Comparison of ENCODE assay signal across 20 mouse cellular contexts in the genomic region with DNA sequence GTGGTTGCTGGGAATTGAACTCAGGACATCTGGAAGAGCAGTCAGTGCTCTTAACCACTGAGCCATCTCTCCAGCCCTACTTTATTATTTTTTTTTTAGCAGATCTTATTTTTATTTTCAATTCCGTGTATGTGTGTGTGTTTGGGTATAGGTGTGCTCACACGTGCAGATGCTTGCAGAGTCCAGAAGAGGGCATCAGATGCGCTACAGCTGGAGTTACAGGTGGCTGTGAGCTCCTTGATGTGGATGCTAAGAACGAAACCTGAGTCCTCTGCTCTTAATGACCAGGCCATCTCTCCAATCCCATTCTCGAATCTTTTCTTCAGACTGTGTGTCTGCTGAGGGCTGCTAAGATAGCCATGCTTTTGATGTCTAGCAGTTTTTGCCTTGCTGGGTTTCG. TPM values are rescaled to one million over a fixed set of nuclear protein-coding genes. Genes with fewer than 3 reads are reported as not detected.
A peak's percentile ranks its signal among the peaks of the same experiment; 100 is the strongest.
DNase-seq lines count a peak whose midpoint lies in the region; ATAC-seq and TF ChIP-seq lines count a peak whose summit lies in the region.
"Had no signal": no experiment of that assay in that cellular context is flagged by ENCODE, and none has a peak within 500 bp of the region (broad histone marks: within the 10 kb centered on the region; RNA-seq: fewer than 3 reads in every experiment).

No protein-coding gene starts in this region.

- no peak for TF ChIP-seq EP300 in CH12.LX (IDR thresholded peaks at IDR 0.05; ENCODE audit: low read length)

- in situ Hi-C loops in CH12.LX (cut with MboI; ENCODE audit: low pct_ligation_motif_present, low pct_unique_long_range_greater_than_20kb, low sequenced_read_pairs), result no loop called here

- no peaks in the 10 kb centered on the region for H3K4me1 ChIP-seq in intestine, postnatal 0 days (replicated peaks; ENCODE audit: control insufficient read depth, insufficient read depth, low read length)
- H3K4me1 ChIP-seq in intestine, embryonic 16.5 days (ENCODE audit: control insufficient read depth, insufficient read depth, low read length), result no peaks in the 10 kb centered on the region
- peaks cover 16% of the 10 kb centered on the region for H3K4me1 ChIP-seq in lung, adult 2 months (ENCODE audit: control insufficient read depth, insufficient read depth, low read length)
- H3K4me1 ChIP-seq in CH12.LX (ENCODE audit: control insufficient read depth in 1 of 2, insufficient read depth in 2 of 2), result peaks cover 25 to 89% of the 10 kb centered on the region in 2 experiments
- H3K4me1 ChIP-seq: lung, embryonic 15.5 days had no signal

- TF ChIP-seq RAD21 in CH12.LX (IDR thresholded peaks at IDR 0.05; ENCODE audit: low read depth, low read length), result peak; percentile 17; the same call in 1 of the 2 replicates

- TF ChIP-seq POLR2A in lung, adult 2 months (IDR thresholded peaks at IDR 0.05; ENCODE audit: borderline replicate concordance, extremely low read depth, low read depth, low read length), result no peak
- TF ChIP-seq POLR2A in CH12.LX (IDR thresholded peaks at IDR 0.05; ENCODE audit: low read depth, low read length), result no peak

- H3K4me3 ChIP-seq in intestine, postnatal 0 days (ENCODE audit: low read depth, low read length), result no peak overlapping the region
- H3K4me3 ChIP-seq in intestine, embryonic 16.5 days (ENCODE audit: low read length), result no peak overlapping the region
- no peak overlapping the region for H3K4me3 ChIP-seq in lung, adult 2 months (replicated peaks; ENCODE audit: extremely low read depth, low read depth, low read length)
- no peak overlapping the region for H3K4me3 ChIP-seq in CH12.LX (replicated peaks in 1 of 3; ENCODE audit: low read depth in 2 of 3, low read length in 2 of 3, poor library complexity in 1 of 3)
- H3K4me3 ChIP-seq: embryonic facial prominence, embryonic 13.5 days; forebrain, embryonic 15.5 days; heart, embryonic 10.5 days; hindbrain, embryonic 10.5 days; lung, embryonic 15.5 days; midbrain, embryonic 12.5 days had no signal

- no peak overlapping the region for H3K9ac ChIP-seq in intestine, postnatal 0 days (ENCODE audit: low read depth, low read length)
- no peak overlapping the region for H3K9ac ChIP-seq in intestine, embryonic 16.5 days (ENCODE audit: low read depth, low read length)
- no peak overlapping the region for H3K9ac ChIP-seq in CH12.LX (ENCODE audit: insufficient read depth, low read depth)
- H3K9ac ChIP-seq: embryonic facial prominence, embryonic 13.5 days; forebrain, embryonic 15.5 days; lung, embryonic 15.5 days; midbrain, embryonic 12.5 days had no signal

- H3K36me3 ChIP-seq in intestine, postnatal 0 days (ENCODE audit: control insufficient read depth, insufficient read depth), result no peaks in the 10 kb centered on the region
- no peaks in the 10 kb centered on the region for H3K36me3 ChIP-seq in intestine, embryonic 16.5 days (ENCODE audit: control insufficient read depth, insufficient read depth, low read length)
- H3K36me3 ChIP-seq in CH12.LX (replicated peaks in 1 of 2; ENCODE audit: control insufficient read depth in 1 of 2, insufficient read depth in 1 of 2, low read length in 1 of 2), result peaks cover 26 to 73% of the 10 kb centered on the region in 2 experiments
- H3K36me3 ChIP-seq: embryonic facial prominence, embryonic 13.5 days; forebrain, embryonic 15.5 days; heart, embryonic 10.5 days; hindbrain, embryonic 10.5 days; lung, embryonic 15.5 days; midbrain, embryonic 12.5 days had no signal

- no peak for DNase-seq in lung, adult 2 months
- DNase-seq in lung, postnatal 36 days, result no peak
- DNase-seq in CH12.LX (ENCODE audit: extremely low read depth), result no peak
- peak; percentile 46 for DNase-seq in R1 (ENCODE audit: low read depth, low spot score)
- no peak for DNase-seq in embryo, embryonic 10.5 days (ENCODE audit: low spot score)
- DNase-seq in frontal cortex, postnatal 25 days (ENCODE audit: low spot score in 2 of 2), result no peak
- DNase-seq: adrenal gland, adult 8-10 months; cerebellum, adult 9-11 months; gastrocnemius, postnatal 36 days; kidney, adult 9 months; right cerebral cortex, postnatal 14 days; thymus, postnatal 25 days had no signal

- H3K4me2 ChIP-seq in intestine, postnatal 0 days (replicated peaks; ENCODE audit: low read depth), result no peak overlapping the region
- no peak overlapping the region for H3K4me2 ChIP-seq in intestine, embryonic 16.5 days (ENCODE audit: low read depth, low read length)
- H3K4me2 ChIP-seq in CH12.LX (ENCODE audit: insufficient read depth, low read depth, poor library complexity, severe bottlenecking), result no peak overlapping the region
- H3K4me2 ChIP-seq: embryonic facial prominence, embryonic 13.5 days; forebrain, embryonic 15.5 days; lung, embryonic 15.5 days; midbrain, embryonic 12.5 days had no signal

- H3K79me2 ChIP-seq in CH12.LX (replicated peaks; ENCODE audit: control insufficient read depth, extremely low read depth, insufficient read depth, poor library complexity, severe bottlenecking), result peaks cover 77% of the 10 kb centered on the region

- H3K27ac ChIP-seq in intestine, postnatal 0 days (ENCODE audit: low read depth, low read length), result no peak overlapping the region
- no peak overlapping the region for H3K27ac ChIP-seq in intestine, embryonic 16.5 days (ENCODE audit: low read length)
- H3K27ac ChIP-seq in CH12.LX (ENCODE audit: insufficient read depth, low read depth), result no peak overlapping the region
- H3K27ac ChIP-seq: embryonic facial prominence, embryonic 13.5 days; forebrain, embryonic 15.5 days; heart, embryonic 10.5 days; hindbrain, embryonic 10.5 days; lung, embryonic 15.5 days; midbrain, embryonic 12.5 days had no signal

- H3K9me3 ChIP-seq in intestine, postnatal 0 days (ENCODE audit: control insufficient read depth), result no peaks in the 10 kb centered on the region
- no peaks in the 10 kb centered on the region for H3K9me3 ChIP-seq in intestine, embryonic 16.5 days (ENCODE audit: control insufficient read depth, low read length)
- no peaks in the 10 kb centered on the region for H3K9me3 ChIP-seq in CH12.LX (replicated peaks; ENCODE audit: low read length)
- H3K9me3 ChIP-seq: embryonic facial prominence, embryonic 13.5 days; forebrain, embryonic 15.5 days; heart, embryonic 10.5 days; hindbrain, embryonic 10.5 days; lung, embryonic 15.5 days; midbrain, embryonic 12.5 days had no signal

- WGBS in intestine, postnatal 0 days, result 69% methylated on average over 6 of the region's 6 CpGs
- 70% methylated on average over 6 of the region's 6 CpGs for WGBS in intestine, embryonic 16.5 days
- 78% methylated on average over 6 of the region's 6 CpGs for WGBS in lung, adult 2 months

- dilution Hi-C loops in CH12.LX (cut with MboI; ENCODE audit: extremely low pct_ligation_motif_present, extremely low pct_unique_long_range_greater_than_20kb, low sequenced_read_pairs), result no loop called here

- no peaks in the 10 kb centered on the region for H3K27me3 ChIP-seq in intestine, postnatal 0 days (replicated peaks; ENCODE audit: control insufficient read depth, insufficient read depth, low read length)
- H3K27me3 ChIP-seq in intestine, embryonic 16.5 days (replicated peaks; ENCODE audit: control insufficient read depth, insufficient read depth, low read length), result no peaks in the 10 kb centered on the region
- H3K27me3 ChIP-seq in CH12.LX (replicated peaks), result no peaks in the 10 kb centered on the region
- H3K27me3 ChIP-seq: embryonic facial prominence, embryonic 13.5 days; forebrain, embryonic 15.5 days; lung, embryonic 15.5 days had no signal

- no peak for ATAC-seq in intestine, postnatal 0 days
- ATAC-seq in intestine, embryonic 16.5 days, result no peak
- ATAC-seq: forebrain, embryonic 15.5 days had no signal

- peak; percentile 43; the same call in 1 of the 2 replicates for TF ChIP-seq CTCF in intestine, postnatal 0 days (IDR thresholded peaks at IDR 0.05; ENCODE audit: low read depth)
- peak; percentile 17; the same call in 1 of the 2 replicates for TF ChIP-seq CTCF in lung, adult 2 months (IDR thresholded peaks at IDR 0.05; ENCODE audit: insufficient read depth, low read length)
- peak in 1 of 2 experiments; percentile 42; a peak in 3 of 4 replicates for TF ChIP-seq CTCF in CH12.LX (conservative IDR thresholded peaks at IDR 0.05 in 1 of 2, IDR thresholded peaks at IDR 0.05 in 1 of 2; ENCODE audit: low read depth in 2 of 2, low read length in 2 of 2)

TF ChIP-seq in CH12.LX, 34 proteins besides CTCF, POLR2A, EP300 and RAD21:
- TF ChIP-seq SMC3 (IDR thresholded peaks at IDR 0.05; ENCODE audit: low read depth, low read length), result peak; percentile 26
- no peak for TF ChIP-seq MEF2A (IDR thresholded peaks at IDR 0.05; ENCODE audit: borderline replicate concordance, low read depth, low read length)
TF ChIP-seq in CH12.LX: peak in this region for 1.

RNA-seq across cellular contexts. Expression of gene Fam83d, which starts 41.6 kb away (rescaled TPM):
- polyA plus RNA-seq in intestine, postnatal 0 days (2015; fragmentation: Nextera tagmentation; extraction: Ambion mirVana), result 15.0 and 15.4 TPM in 2 replicates
- polyA plus RNA-seq in intestine, embryonic 16.5 days (2015; fragmentation: Nextera tagmentation; extraction: Ambion mirVana), result 39.7 and 45.0 TPM in 2 replicates
- polyA plus RNA-seq in lung, adult 2 months (2012; rRNA removed), result 1.9 and 6.7 TPM in 2 replicates
- 12.2 and 14.1 TPM in 2 replicates for total RNA-seq in CH12.LX (2012; rRNA removed)
- 16.1 and 19.8 TPM in 2 replicates for total RNA-seq in CH12.LX (2014; rRNA removed)
- 12.4 and 15.5 TPM in 2 replicates for polyA plus RNA-seq in CH12.LX (2012; ENCODE audit: insufficient read length, low read depth)
